Mouse (Mus musculus) kidney, postnatal 4 days (tissue): ENCODE data around the gene Rcsd1.
A peak's percentile ranks its signal among the peaks of the same experiment; 100 is the strongest.
"Not testable (repeated sequence)": the region's sequence is repeated elsewhere in the genome, so short reads cannot be mapped to it uniquely, and the experiment has no call there.

Experiments
- DNase-seq, 2 experiments: peaks; one replicate each; pipeline ENCODE4 v3.0.0; 2021; ENCODE audit warnings: mixed read lengths in 2 of 2

The Rcsd1 gene

GRCm38 (mm10) chr1:165686963-165687362, 22.6 kb downstream of the Rcsd1 start:
- DNase-seq, result peak in 1 of 2 experiments; percentile 45

GRCm38 (mm10) chr1:165686349-165686748, 23.2 kb downstream of the Rcsd1 start:
- DNase-seq, result no peak

- peak in 1 of 2 experiments; percentile 60 for DNase-seq
These were observed 25.0 kb downstream of the Rcsd1 start for GRCm38 (mm10) chr1:165684261-165685203.

DNA sequence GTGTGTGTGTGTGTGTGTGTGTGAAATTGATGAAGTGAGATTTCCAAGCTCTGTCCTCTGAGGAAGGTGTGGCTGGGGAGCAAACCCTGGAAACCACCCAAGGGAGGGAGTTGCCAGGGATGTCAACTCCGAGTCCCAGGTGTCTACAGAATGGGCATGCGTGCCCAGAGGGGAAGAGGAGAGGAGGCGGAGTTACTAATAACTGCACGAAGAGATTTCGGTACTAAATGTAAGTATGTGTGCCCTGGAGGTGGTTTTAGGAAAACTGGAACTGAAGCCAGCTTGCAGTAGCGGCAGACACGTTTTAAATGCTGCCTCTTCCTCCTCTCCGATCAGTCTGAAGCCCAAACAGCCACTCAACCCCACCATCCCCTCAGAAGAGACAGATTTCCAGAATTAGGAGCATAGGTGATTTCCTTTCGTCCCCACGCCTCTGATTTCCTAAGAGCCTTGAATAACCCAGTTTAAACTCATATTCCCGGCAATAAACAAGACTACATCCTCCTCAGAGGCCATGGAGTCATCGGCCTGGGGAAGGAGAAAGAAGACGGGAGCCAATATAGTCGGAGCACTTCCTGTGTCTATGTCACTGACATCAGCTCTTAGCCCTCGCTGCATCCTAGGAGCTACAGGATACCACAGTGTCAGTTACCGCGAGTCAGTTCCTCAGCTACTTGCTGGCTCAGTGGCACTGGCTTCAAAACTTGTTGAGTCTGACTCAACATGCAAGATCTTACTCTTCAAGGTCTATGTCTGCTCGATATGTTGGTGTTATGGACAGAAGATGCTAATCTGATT, 27.3 kb downstream of the Rcsd1 start:
- DNase-seq, result no peak

DNA sequence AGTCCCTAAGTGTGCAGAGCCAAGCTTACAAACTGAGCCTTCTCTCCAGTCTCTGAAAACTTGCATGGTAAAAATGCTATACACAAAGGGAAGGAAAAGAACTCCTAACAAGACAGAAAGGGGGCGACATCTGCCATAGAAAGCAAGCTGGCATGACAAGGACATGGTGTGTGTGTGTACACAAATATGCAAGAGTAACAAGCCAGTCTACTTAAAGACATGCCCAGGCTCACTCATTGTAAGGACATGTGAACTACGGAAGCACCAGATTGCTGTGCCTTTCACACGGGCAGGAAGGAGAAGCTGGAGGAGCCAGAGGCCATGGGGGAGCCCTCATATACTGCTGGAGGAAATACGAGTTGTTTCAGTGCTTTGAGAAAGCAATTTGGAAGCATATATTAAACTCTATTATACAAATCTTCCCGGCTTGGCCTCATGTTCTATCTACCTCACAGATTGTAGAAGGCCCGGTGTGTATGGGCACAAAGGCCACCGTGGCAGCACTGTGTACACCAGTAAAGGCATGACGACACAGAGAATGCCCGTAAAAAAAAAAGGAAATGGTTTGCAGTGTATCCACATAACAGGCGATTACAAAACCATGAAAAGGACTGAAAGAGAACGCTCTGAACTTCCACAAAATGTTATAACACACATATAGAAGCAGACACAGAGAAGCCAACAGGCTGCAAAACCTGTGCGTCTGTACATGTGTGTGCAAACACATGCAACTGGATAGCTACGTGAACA, 28.3 kb downstream of the Rcsd1 start:
- no peak for DNase-seq

DNA sequence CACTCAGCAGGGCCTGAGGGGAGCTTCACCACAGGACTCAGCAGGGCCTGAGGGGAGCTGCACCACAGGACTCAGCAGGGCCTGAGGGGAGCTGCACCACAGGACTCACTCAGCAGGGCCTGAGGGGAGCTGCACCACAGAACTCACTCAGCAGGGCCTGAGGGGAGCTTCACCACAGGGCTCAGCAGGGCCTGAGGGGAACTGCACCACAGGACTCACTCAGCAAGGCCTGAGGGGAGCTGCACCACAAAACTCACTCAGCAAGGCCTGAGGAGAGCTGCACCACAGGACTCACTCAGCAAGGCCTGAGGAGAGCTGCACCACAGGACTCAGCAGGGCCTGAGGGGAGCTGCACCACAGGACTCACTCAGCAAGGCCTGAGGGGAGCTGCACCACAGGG, 29.5 kb downstream of the Rcsd1 start:
- DNase-seq, result not testable (repeated sequence)

- DNase-seq, result peak in 1 of 2 experiments; percentile 58
These were observed 29.9 kb downstream of the Rcsd1 start for GRCm38 (mm10) chr1:165679618-165679997.

DNA sequence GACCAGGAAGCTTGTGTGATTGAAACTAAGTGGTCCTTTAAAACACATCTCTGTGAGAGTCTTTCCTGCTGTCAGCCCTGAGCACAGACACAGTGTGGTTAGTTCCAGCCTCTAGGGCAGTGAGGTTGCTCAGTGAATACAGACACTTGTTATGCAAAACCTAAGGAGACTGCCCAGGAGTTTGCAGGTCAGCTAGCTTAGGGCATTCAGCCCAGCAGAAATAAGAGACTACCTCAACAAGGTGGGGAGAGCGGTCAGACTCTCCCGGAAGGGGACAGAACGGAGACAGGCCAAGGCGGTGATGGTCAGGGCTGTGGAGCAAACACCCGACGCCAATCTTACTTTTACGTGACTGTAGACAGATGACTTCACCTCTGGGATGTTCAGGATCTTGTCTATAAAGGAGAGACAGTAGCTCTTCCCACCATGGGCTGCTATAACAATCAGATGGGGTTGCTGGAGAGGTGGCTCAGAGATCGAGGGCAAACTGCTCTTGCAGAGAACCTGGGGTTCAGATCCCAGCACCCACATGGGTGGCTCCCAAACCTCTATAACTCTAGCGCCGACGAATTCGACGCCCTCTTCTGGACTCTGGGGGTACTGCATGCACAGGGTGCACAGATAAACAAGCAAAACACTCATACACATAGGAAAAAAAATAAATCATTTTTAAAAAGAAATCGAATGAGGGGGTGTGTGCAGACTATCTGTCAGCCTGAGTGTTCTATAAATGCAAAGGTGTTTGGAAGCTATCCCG, 30.5 kb downstream of the Rcsd1 start:
- no peak for DNase-seq

- DNase-seq, result no peak
These were observed 32.0 kb downstream of the Rcsd1 start for GRCm38 (mm10) chr1:165677558-165677957.

DNA sequence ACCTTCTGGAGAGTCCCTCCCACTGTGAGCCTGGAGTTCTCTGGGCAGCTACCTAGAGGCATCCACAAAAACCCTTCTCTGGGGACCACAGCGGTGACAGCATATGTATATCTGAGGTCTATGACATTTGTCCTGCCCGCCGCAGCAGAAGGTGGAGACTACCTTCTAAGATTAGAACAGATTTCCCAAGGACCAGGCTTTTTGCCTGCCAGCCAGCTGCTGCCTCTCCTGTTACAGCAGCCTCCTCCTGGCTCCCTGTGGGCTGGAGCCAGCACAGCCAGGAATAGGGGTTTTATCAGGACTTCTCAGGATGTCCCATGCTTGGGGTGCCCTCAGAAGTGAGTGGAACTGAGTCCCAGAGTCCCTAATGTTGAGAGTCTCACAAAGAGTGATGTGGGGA, 32.6 kb downstream of the Rcsd1 start:
- no peak for DNase-seq

- DNase-seq, result no peak
These were observed 34.4 kb downstream of the Rcsd1 start for GRCm38 (mm10) chr1:165675167-165675566.

DNA sequence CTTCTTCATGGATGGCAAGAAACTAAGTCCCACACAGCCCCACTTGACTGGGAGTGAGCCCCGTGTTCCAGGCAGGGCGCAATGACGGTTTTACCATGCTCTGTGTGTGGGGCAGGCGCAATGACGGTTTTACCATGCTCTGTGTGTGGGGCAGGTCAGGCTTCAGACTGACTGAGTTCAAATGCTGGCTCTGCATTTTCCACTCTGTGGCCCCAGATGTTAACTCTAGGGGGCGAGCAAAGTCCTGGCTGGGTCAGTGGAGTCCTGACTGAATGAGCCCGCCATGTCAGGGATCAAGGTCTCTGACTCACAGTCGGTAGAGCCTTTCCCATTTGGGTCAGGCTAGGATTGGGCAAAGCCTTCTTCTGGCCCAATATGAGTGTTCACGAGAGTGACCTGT, 37.2 kb downstream of the Rcsd1 start:
- DNase-seq, result no peak

GRCm38 (mm10) chr1:165670056-165670455, 39.5 kb downstream of the Rcsd1 start:
- no peak for DNase-seq

GRCm38 (mm10) chr1:165668904-165669303, 40.7 kb downstream of the Rcsd1 start:
- DNase-seq, result no peak

DNA sequence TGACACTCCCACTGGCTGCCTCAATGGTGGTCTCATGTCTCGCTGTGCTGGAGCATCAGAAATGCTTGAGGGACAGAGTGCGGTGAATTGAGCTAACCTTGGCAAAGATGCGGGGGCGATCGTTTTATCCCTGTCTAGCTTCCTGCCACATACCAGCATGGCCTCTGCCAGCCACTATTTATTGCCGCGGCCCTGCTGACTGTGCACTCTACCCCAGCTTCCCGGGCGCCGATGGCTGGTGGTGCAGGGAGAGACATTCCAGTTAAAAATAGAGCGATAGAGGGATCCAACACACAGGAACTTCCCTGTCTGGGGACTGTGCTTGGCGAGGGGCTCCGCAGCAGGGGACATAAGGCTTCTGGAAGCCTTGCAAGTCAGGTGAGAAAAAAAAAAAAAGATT, 42.2 kb downstream of the Rcsd1 start:
- peak; percentile 44 to 58 for DNase-seq

GRCm38 (mm10) chr1:165666944-165667343, 42.6 kb downstream of the Rcsd1 start:
- DNase-seq, result no peak

GRCm38 (mm10) chr1:165665758-165666157, 43.8 kb downstream of the Rcsd1 start:
- no peak for DNase-seq

- DNase-seq, result peak in 1 of 2 experiments; percentile 50
These were observed 46.3 kb downstream of the Rcsd1 start for GRCm38 (mm10) chr1:165663277-165663676.

DNA sequence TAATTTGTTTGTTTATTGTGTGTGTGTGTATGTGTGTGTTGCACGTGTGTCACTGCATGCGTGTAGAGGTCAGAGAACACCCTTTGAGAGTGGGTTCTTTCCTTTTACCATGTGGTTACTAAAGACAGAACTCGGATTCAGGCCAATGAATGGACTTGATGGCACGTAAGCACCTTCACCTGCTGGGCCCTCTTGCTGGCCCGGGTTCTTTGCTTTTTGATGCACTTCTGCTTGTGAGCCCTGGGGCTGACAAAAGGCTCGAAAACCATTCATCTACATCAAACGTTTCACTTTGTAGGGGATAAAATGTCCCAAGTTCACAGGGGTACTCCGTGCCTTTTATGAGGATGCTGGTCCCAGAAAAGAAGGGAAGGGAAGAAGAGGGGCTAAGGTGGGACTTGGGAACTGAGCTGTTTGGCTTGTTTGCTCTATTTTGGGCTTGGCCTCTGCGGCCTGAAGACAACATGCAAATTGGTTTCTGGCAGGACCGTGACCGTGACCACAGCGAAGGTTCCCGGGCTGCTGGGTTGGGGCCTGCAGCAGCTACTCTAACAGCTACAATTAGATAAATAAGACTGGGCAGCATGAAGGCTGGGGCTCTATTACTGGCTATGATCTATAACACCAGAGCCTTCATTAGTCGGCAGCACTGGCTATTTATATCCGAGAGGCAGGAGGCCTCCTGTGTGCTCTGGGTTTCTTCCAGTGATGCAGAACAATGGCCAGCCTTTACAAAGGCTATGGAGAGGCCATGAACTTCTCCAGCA, 46.9 kb downstream of the Rcsd1 start:
- DNase-seq, result no peak

GRCm38 (mm10) chr1:165661725-165662124, 47.8 kb downstream of the Rcsd1 start:
- DNase-seq, result no peak

GRCm38 (mm10) chr1:165661191-165661590, 48.4 kb downstream of the Rcsd1 start:
- DNase-seq, result no peak
